Mouse (Mus musculus): ENCODE data around the gene Slc13a3. TPM values are rescaled to one million over a fixed set of nuclear protein-coding genes. Genes with fewer than 3 reads are reported as not detected.

Slc13a3 gene
- total and polyA plus RNA-seq, 3 experiments, result not detected

GRCm38 (mm10) chr2:165470167-165470566 lies 2.9 kb downstream of the Slc13a3 start:
- in situ Hi-C loops (cut with MboI; ENCODE audit: low pct_ligation_motif_present, low pct_unique_long_range_greater_than_20kb, low sequenced_read_pairs) (loop anchor here (10.0 kb wide), 1 partner anchor 105 kb away; the partner anchor contains the start of gene Zfp663), dilution Hi-C loops (cut with MboI; ENCODE audit: extremely low pct_ligation_motif_present, extremely low pct_unique_long_range_greater_than_20kb, low sequenced_read_pairs) (no loop called here)
- Histone ChIP-seq H3K27ac (ENCODE audit: insufficient read depth, low read depth) (no peak overlapping the region), H3K4me2 (ENCODE audit: insufficient read depth, low read depth, poor library complexity, severe bottlenecking) (no peak overlapping the region), H3K4me1 (ENCODE audit: control insufficient read depth in 1 of 2, insufficient read depth in 2 of 2) (no peaks in the 10 kb centered on the region), H3K4me3 (replicated peaks in 1 of 3; ENCODE audit: low read depth in 2 of 3, low read length in 2 of 3, poor library complexity in 1 of 3) (no peak overlapping the region), H3K9ac (ENCODE audit: insufficient read depth, low read depth) (no peak overlapping the region), H3K36me3 (replicated peaks in 1 of 2; ENCODE audit: control insufficient read depth in 1 of 2, insufficient read depth in 1 of 2, low read length in 1 of 2) (no peaks in the 10 kb centered on the region), H3K79me2 (replicated peaks; ENCODE audit: control insufficient read depth, extremely low read depth, insufficient read depth, poor library complexity, severe bottlenecking) (no peaks in the 10 kb centered on the region), H3K27me3 (replicated peaks) (peaks cover 95% of the 10 kb centered on the region), H3K9me3 (replicated peaks; ENCODE audit: low read length) (no peaks in the 10 kb centered on the region)
- peak; percentile 49 for DNase-seq (ENCODE audit: extremely low read depth)
- TF ChIP-seq MXI1 (IDR thresholded peaks at IDR 0.05; ENCODE audit: low read depth, low read length), result no peak
- TF ChIP-seq ETS1 (conservative IDR thresholded peaks at IDR 0.05; ENCODE audit: low read depth, low read length), result no peak
- peak; percentile 15 for TF ChIP-seq RAD21 (IDR thresholded peaks at IDR 0.05; ENCODE audit: low read depth, low read length)
- TF ChIP-seq CTCF (conservative IDR thresholded peaks at IDR 0.05 in 1 of 2, IDR thresholded peaks at IDR 0.05 in 1 of 2; ENCODE audit: low read depth in 2 of 2, low read length in 2 of 2), result peak in 1 of 2 experiments; percentile 67; a peak in 2 of 4 replicates
- peak; percentile 48 for TF ChIP-seq SMC3 (IDR thresholded peaks at IDR 0.05; ENCODE audit: low read depth, low read length)

- no peak for TF ChIP-seq EP300 (IDR thresholded peaks at IDR 0.05; ENCODE audit: low read length)
- no peak for TF ChIP-seq BHLHE40 (IDR thresholded peaks at IDR 0.05; ENCODE audit: low read depth, low read length)
- no peak for TF ChIP-seq ZKSCAN1 (IDR thresholded peaks at IDR 0.05; ENCODE audit: borderline replicate concordance, low read depth, low read length)
- no peak for TF ChIP-seq MAZ (IDR thresholded peaks at IDR 0.05; ENCODE audit: low read depth, low read length)
- no peak for TF ChIP-seq POLR2A (IDR thresholded peaks at IDR 0.05; ENCODE audit: low read depth, low read length)
- TF ChIP-seq RAD21 (IDR thresholded peaks at IDR 0.05; ENCODE audit: low read depth, low read length), result no peak
- no peak for TF ChIP-seq SIN3A (IDR thresholded peaks at IDR 0.05; ENCODE audit: low read length)
- TF ChIP-seq MAX (IDR thresholded peaks at IDR 0.05; ENCODE audit: low read length), result no peak
- TF ChIP-seq CTCF (conservative IDR thresholded peaks at IDR 0.05 in 1 of 2, IDR thresholded peaks at IDR 0.05 in 1 of 2; ENCODE audit: low read depth in 2 of 2, low read length in 2 of 2), result no peak
- no peak for TF ChIP-seq MAFK (IDR thresholded peaks at IDR 0.05; ENCODE audit: insufficient replicate concordance, low read length)
- TF ChIP-seq NELFE (IDR thresholded peaks at IDR 0.05; ENCODE audit: low read depth, low read length), result no peak
These were observed 5.1 kb downstream of the Slc13a3 start for GRCm38 (mm10) chr2:165467824-165468452.

More at GRCm38 (mm10) chr2:165467824-165468452, 5.1 kb downstream of the Slc13a3 start:
- no peak for DNase-seq (ENCODE audit: extremely low read depth)
- Histone ChIP-seq H3K27ac (ENCODE audit: insufficient read depth, low read depth) (no peak overlapping the region), H3K27me3 (replicated peaks) (peaks cover 93% of the 10 kb centered on the region), H3K36me3 (replicated peaks in 1 of 2; ENCODE audit: control insufficient read depth in 1 of 2, insufficient read depth in 1 of 2, low read length in 1 of 2) (no peaks in the 10 kb centered on the region), H3K4me1 (ENCODE audit: control insufficient read depth in 1 of 2, insufficient read depth in 2 of 2) (no peaks in the 10 kb centered on the region), H3K9ac (ENCODE audit: insufficient read depth, low read depth) (no peak overlapping the region), H3K4me3 (replicated peaks in 1 of 3; ENCODE audit: low read depth in 2 of 3, low read length in 2 of 3, poor library complexity in 1 of 3) (no peak overlapping the region), H3K4me2 (ENCODE audit: insufficient read depth, low read depth, poor library complexity, severe bottlenecking) (no peak overlapping the region), H3K9me3 (replicated peaks; ENCODE audit: low read length) (no peaks in the 10 kb centered on the region), H3K79me2 (replicated peaks; ENCODE audit: control insufficient read depth, extremely low read depth, insufficient read depth, poor library complexity, severe bottlenecking) (no peaks in the 10 kb centered on the region)
- dilution Hi-C loops (cut with MboI; ENCODE audit: extremely low pct_ligation_motif_present, extremely low pct_unique_long_range_greater_than_20kb, low sequenced_read_pairs) (no loop called here), in situ Hi-C loops (cut with MboI; ENCODE audit: low pct_ligation_motif_present, low pct_unique_long_range_greater_than_20kb, low sequenced_read_pairs) (no loop called here)
